Mouse (Mus musculus) forebrain, embryonic 13.5 days (tissue): ENCODE data around the gene Dag1. TPM values are rescaled to one million over a fixed set of nuclear protein-coding genes. Genes with fewer than 3 reads are reported as not detected.

ENCODE experiments used
- ATAC-seq: fragments of 200-750 bp; cut with Nextera tagmentation; 2 replicates; pipeline ENCODE4 v1.8.0; 2017
- H3K27ac ChIP-seq: fragments of 300-500 bp; sonication (generic); 2 replicates; pipeline ENCODE4 v1.5.1; 2015; ENCODE audit warnings: inconsistent platforms, mild to moderate bottlenecking, moderate library complexity
- H3K27me3 ChIP-seq: fragments of 300-500 bp; sonication (generic); 2 replicates; pipeline ENCODE4 v1.6.1; 2015; ENCODE audit warnings: mild to moderate bottlenecking, inconsistent platforms
- H3K36me3 ChIP-seq: fragments of 300-500 bp; sonication (generic); 2 replicates; pipeline ENCODE4 v1.6.1; 2015; ENCODE audit warnings: mild to moderate bottlenecking, inconsistent platforms; ENCODE audit not compliant: poor library complexity, severe bottlenecking
- H3K4me1 ChIP-seq: fragments of 300-500 bp; sonication (generic); 2 replicates; pipeline ENCODE4 v1.6.1; 2015; ENCODE audit warnings: inconsistent platforms
- H3K4me2 ChIP-seq: fragments of 300-500 bp; sonication (generic); 2 replicates; pipeline ENCODE4 v1.6.1; 2015; ENCODE audit warnings: inconsistent platforms, mild to moderate bottlenecking, moderate library complexity
- H3K4me3 ChIP-seq: fragments of 300-500 bp; sonication (generic); 2 replicates; pipeline ENCODE4 v1.5.1; 2015; ENCODE audit warnings: mild to moderate bottlenecking, inconsistent platforms
- H3K9ac ChIP-seq: fragments of 300-500 bp; sonication (generic); 2 replicates; pipeline ENCODE4 v1.6.1; 2015; ENCODE audit warnings: mild to moderate bottlenecking, inconsistent platforms
- H3K9me3 ChIP-seq: fragments of 300-500 bp; sonication (generic); replicated peaks from 2 replicates; pipeline ENCODE4 v1.6.1; 2016; ENCODE audit warnings: inconsistent platforms
- WGBS: fragments of 180-500 bp; shearing (Covaris S2); methylation state at CpG from one replicate; pipeline ENCODE4 v1.1.7; 2015; 5-methylcytosine and 5-hydroxymethylcytosine counted together
- polyA plus RNA-seq: library from polyadenylated mRNA; unstranded; fragments of >200 nt; fragmentation: Nextera tagmentation; extraction: Ambion mirVana; gene quantifications from 2 replicates; pipeline ENCODE4 v1.2.1, GENCODE M21; 2015

The Dag1 gene
- polyA plus RNA-seq, result 40.8 and 45.4 TPM in 2 replicates

GRCm38 (mm10) chr9:108263690-108264190, at the start of gene Dag1:
TSS of gene Dag1 (minus strand) at chr9:108263958.
- Histone ChIP-seq H3K27ac (peak within 1 kb of the TSS; percentile 94), H3K27me3 (no peaks in the 10 kb centered on the region), H3K36me3 (no peaks in the 10 kb centered on the region), H3K4me3 (peak within 1 kb of the TSS; percentile 98), H3K9ac (peak within 1 kb of the TSS; percentile 89), H3K4me1 (peaks cover 24% of the 10 kb centered on the region), H3K4me2 (peak within 1 kb of the TSS; percentile 83), H3K9me3 (no peaks in the 10 kb centered on the region)
- WGBS, result under 1% methylated on average over 71 of the region's 71 CpGs
- ATAC-seq, result peak; percentile 99

- Histone ChIP-seq H3K4me1 (peaks cover 51% of the 10 kb centered on the region), H3K9me3 (no peaks in the 10 kb centered on the region), H3K4me3 (peak overlapping the region; percentile 91), H3K36me3 (peaks cover 12% of the 10 kb centered on the region), H3K27me3 (no peaks in the 10 kb centered on the region), H3K4me2 (peak overlapping the region; percentile 82), H3K27ac (no peak overlapping the region), H3K9ac (peak overlapping the region; percentile 55)
- 61% methylated on average over 2 of the region's 2 CpGs for whole genome bisulfite sequencing
- no peak for ATAC-seq
Observed at GRCm38 (mm10) chr9:108308141-108308540, 44.4 kb upstream of the Dag1 start.

- peaks cover 21% of the 10 kb centered on the region for H3K36me3 ChIP-seq
- H3K4me3 ChIP-seq, result peak overlapping the region; percentile 91
- peak overlapping the region; percentile 92 for H3K9ac ChIP-seq
- no peaks in the 10 kb centered on the region for H3K9me3 ChIP-seq
- WGBS, result 23% methylated on average over 12 of the region's 12 CpGs
- H3K4me2 ChIP-seq, result peak overlapping the region; percentile 82
- H3K4me1 ChIP-seq, result peaks cover 51% of the 10 kb centered on the region
- peak overlapping the region; percentile 99 for H3K27ac ChIP-seq
- ATAC-seq, result no peak
- no peaks in the 10 kb centered on the region for H3K27me3 ChIP-seq
Observed at GRCm38 (mm10) chr9:108307021-108307807, 43.5 kb upstream of the Dag1 start.

- Histone ChIP-seq H3K27ac (peak overlapping the region; percentile 99), H3K4me3 (peak overlapping the region; percentile 91), H3K4me2 (peak overlapping the region; percentile 82), H3K27me3 (no peaks in the 10 kb centered on the region), H3K4me1 (peaks cover 49% of the 10 kb centered on the region), H3K9me3 (no peaks in the 10 kb centered on the region), H3K36me3 (peaks cover 26% of the 10 kb centered on the region), H3K9ac (peak overlapping the region; percentile 92)
- WGBS, result under 1% methylated on average over 37 of the region's 51 CpGs
- ATAC-seq, result peak; percentile 71
Observed at GRCm38 (mm10) chr9:108306571-108306980, 42.8 kb upstream of the Dag1 start.

- Histone ChIP-seq H3K9me3 (no peaks in the 10 kb centered on the region), H3K27ac (peak within 1 kb of the TSS; percentile 99), H3K4me2 (peak within 1 kb of the TSS; percentile 82), H3K4me1 (peaks cover 42% of the 10 kb centered on the region), H3K36me3 (peaks cover 32% of the 10 kb centered on the region), H3K27me3 (no peaks in the 10 kb centered on the region), H3K9ac (peak within 1 kb of the TSS; percentile 92), H3K4me3 (peak within 1 kb of the TSS; percentile 91)
- ATAC-seq, result peak; percentile 98
- WGBS, result under 1% methylated on average over 63 of the region's 81 CpGs
Observed at GRCm38 (mm10) chr9:108305629-108306520, 42.1 kb upstream of the Dag1 start, which contains the start of the genes Rhoa and Tcta. TSS of gene Rhoa (plus strand) at chr9:108306129. TSS of gene Tcta (minus strand) at chr9:108306160.

GRCm38 (mm10) chr9:108305170-108305569, 41.4 kb upstream of the Dag1 start:
- Histone ChIP-seq H3K4me2 (peak overlapping the region; percentile 82), H3K4me1 (peaks cover 38% of the 10 kb centered on the region), H3K9me3 (no peaks in the 10 kb centered on the region), H3K27me3 (no peaks in the 10 kb centered on the region), H3K27ac (peak overlapping the region; percentile 99), H3K9ac (peak overlapping the region; percentile 89), H3K4me3 (peak overlapping the region; percentile 91), H3K36me3 (peaks cover 37% of the 10 kb centered on the region)
- 5% methylated on average over 1 of the region's 1 CpGs for WGBS
- no peak for ATAC-seq

GRCm38 (mm10) chr9:108304716-108305115, 41.0 kb upstream of the Dag1 start:
- H3K4me2 ChIP-seq, result peak overlapping the region; percentile 82
- peak overlapping the region; percentile 89 for H3K9ac ChIP-seq
- peak overlapping the region; percentile 91 for H3K4me3 ChIP-seq
- no peaks in the 10 kb centered on the region for H3K9me3 ChIP-seq
- no peak overlapping the region for H3K27ac ChIP-seq
- H3K36me3 ChIP-seq, result peaks cover 37% of the 10 kb centered on the region
- H3K4me1 ChIP-seq, result peaks cover 34% of the 10 kb centered on the region
- no peaks in the 10 kb centered on the region for H3K27me3 ChIP-seq
- WGBS, result 93% methylated on average over 4 of the region's 4 CpGs
- ATAC-seq, result no peak

GRCm38 (mm10) chr9:108301853-108302252, 38.1 kb upstream of the Dag1 start:
- WGBS, result 89% methylated on average over 3 of the region's 3 CpGs
- no peak for ATAC-seq
- H3K9me3 ChIP-seq, result no peaks in the 10 kb centered on the region
- no peak overlapping the region for H3K4me3 ChIP-seq
- peaks cover 42% of the 10 kb centered on the region for H3K36me3 ChIP-seq
- no peak overlapping the region for H3K27ac ChIP-seq
- H3K4me1 ChIP-seq, result peaks cover 16% of the 10 kb centered on the region
- no peaks in the 10 kb centered on the region for H3K27me3 ChIP-seq
- H3K9ac ChIP-seq, result no peak overlapping the region
- no peak overlapping the region for H3K4me2 ChIP-seq

GRCm38 (mm10) chr9:108296453-108297355, 32.9 kb upstream of the Dag1 start, which contains the start of gene Amt:
TSS of gene Amt (plus strand) at chr9:108296853.
- H3K27me3 ChIP-seq, result no peaks in the 10 kb centered on the region
- peak within 1 kb of the TSS; percentile 50 for H3K4me2 ChIP-seq
- 18% methylated on average over 18 of the region's 18 CpGs for WGBS
- no peaks in the 10 kb centered on the region for H3K9me3 ChIP-seq
- peaks cover 39% of the 10 kb centered on the region for H3K36me3 ChIP-seq
- peak within 1 kb of the TSS; percentile 27 for H3K4me3 ChIP-seq
- H3K9ac ChIP-seq, result peak within 1 kb of the TSS; percentile 56
- peaks cover 15% of the 10 kb centered on the region for H3K4me1 ChIP-seq
- peak; percentile 60 for ATAC-seq
- H3K27ac ChIP-seq, result peak within 1 kb of the TSS; percentile 48

GRCm38 (mm10) chr9:108290773-108291172, 27.0 kb upstream of the Dag1 start:
- H3K9me3 ChIP-seq, result no peaks in the 10 kb centered on the region
- H3K9ac ChIP-seq, result peak overlapping the region; percentile 74
- WGBS, result 41% methylated on average over 6 of the region's 6 CpGs
- H3K27me3 ChIP-seq, result no peaks in the 10 kb centered on the region
- peaks cover 22% of the 10 kb centered on the region for H3K36me3 ChIP-seq
- H3K27ac ChIP-seq, result peak overlapping the region; percentile 76
- ATAC-seq, result no peak
- H3K4me3 ChIP-seq, result peak overlapping the region; percentile 62
- peaks cover 14% of the 10 kb centered on the region for H3K4me1 ChIP-seq
- H3K4me2 ChIP-seq, result peak overlapping the region; percentile 68
